Mouse (Mus musculus): ENCODE results near the gene Alg11.

Alg11 gene

GRCm38 (mm10) chr8:22061126-22061525 lies 605 bp downstream of the Alg11 start:
- no peak for DNase-seq (ENCODE audit: low read depth, low spot score)

- DNase-seq (ENCODE audit: low read depth, low spot score): no peak
Measured at GRCm38 (mm10) chr8:22079313-22080007, 18.9 kb downstream of the Alg11 start.

- DNase-seq (ENCODE audit: low read depth, low spot score): no peak
Measured at GRCm38 (mm10) chr8:22089226-22089625, 28.7 kb downstream of the Alg11 start.

- peak; percentile 13 for DNase-seq (ENCODE audit: low read depth, low spot score)
Measured at GRCm38 (mm10) chr8:22091568-22091967, 31.0 kb downstream of the Alg11 start.

- DNase-seq (ENCODE audit: low read depth, low spot score): no peak
Measured at GRCm38 (mm10) chr8:22107020-22107419, 46.5 kb downstream of the Alg11 start.
